Mouse (Mus musculus) cerebellum, adult 2 months (tissue): ENCODE results near the gene Serpina11.

ENCODE experiments used
- CTCF ChIP-seq: fragments of 200-500 bp; IDR thresholded peaks from 2 replicates; pipeline ENCODE4 v1.5.1; 2011; ENCODE audit warnings: low read depth, mild to moderate bottlenecking, control low read depth, low read length, moderate library complexity, borderline replicate concordance; ENCODE audit not compliant: insufficient read depth
- POLR2A ChIP-seq: fragments of 200-500 bp; IDR thresholded peaks from 2 replicates; pipeline ENCODE4 v1.6.1; 2011; ENCODE audit warnings: low read length, control low read depth, borderline replicate concordance; ENCODE audit not compliant: insufficient read depth

- no peak for TF ChIP-seq POLR2A
- TF ChIP-seq CTCF = no peak
These were observed 18.7 kb downstream of the Serpina11 start for GRCm38 (mm10) chr12:103971080-103971479.
